Mouse (Mus musculus) gastrocnemius, adult 2 months (tissue): ENCODE measurements around the gene Eif2ak2. TPM values are rescaled to one million over a fixed set of nuclear protein-coding genes. Genes with fewer than 3 reads are reported as not detected.

Source experiments
- DNase-seq: peaks from one replicate; pipeline ENCODE4 v3.0.0; 2022
- H3K27ac ChIP-seq: fragments of 200-600 bp; 2 replicates; pipeline ENCODE4 v1.8.1; 2022; ENCODE audit warnings: mild to moderate bottlenecking
- H3K4me3 ChIP-seq: fragments of 200-600 bp; 2 replicates; pipeline ENCODE4 v1.8.1; 2022; ENCODE audit warnings: mild to moderate bottlenecking, moderate library complexity
- CTCF ChIP-seq: fragments of 200-600 bp; IDR thresholded peaks from 2 replicates; pipeline ENCODE4 v1.8.1; 2022; ENCODE audit warnings: antibody characterized with exemption, mild to moderate bottlenecking, moderate library complexity
- intact Hi-C: fragments of 180-260 bp; cut with DNase I; formaldehyde crosslinking; loops from one replicate; pipeline ENCODE4 v1.15.1; 2025
- long read RNA-seq, 2 experiments: library from polyadenylated mRNA; stranded (forward); transcript quantifications; one replicate each; pipeline ENCODE4 v2.0.0; 2021
- total RNA-seq, 2 experiments: library from RNA; stranded (reverse); gene quantifications; 2 replicates each; pipeline ENCODE4 v1.2.3; 2021

Gene Eif2ak2
- total RNA-seq = 1 to 10 TPM; 3.6 to 4.0 TPM
- long read RNA-seq, experiment 1, full-length matches to known transcripts = 1 of 1 reads
- long read RNA-seq, experiment 1, partial matches to known transcripts = 0 of 1 reads
- long read RNA-seq, experiment 1, other reads (novel, unspliced or antisense) = 0 of 1 reads
- long read RNA-seq, experiment 2 = 0 reads

- H3K4me3 ChIP-seq = peak within 1 kb of the TSS; percentile 77
- TF ChIP-seq CTCF = no peak
- peak; percentile 88 for DNase-seq
- H3K27ac ChIP-seq = peak within 1 kb of the TSS; percentile 86
- intact Hi-C loops = no loop called here
These were observed at the start of gene Eif2ak2 for GRCm38 (mm10) chr17:78882401-78883112. Gene Eif2ak2 (minus strand): TSS chr17:78882573.

- TF ChIP-seq CTCF = no peak
- no peak for DNase-seq
- Histone ChIP-seq H3K27ac (no peak overlapping the region), H3K4me3 (peak overlapping the region; percentile 75)
- intact Hi-C loops = loop anchor here (2.0 to 5.0 kb wide), 2 partner anchors 19 to 80 kb away; partner anchors contain the start of genes Cebpz, Gpatch11, Heatr5b and Ndufaf7
These were observed 35.3 kb upstream of the Eif2ak2 start for GRCm38 (mm10) chr17:78917696-78918095.

GRCm38 (mm10) chr17:78916899-78917298 lies 34.5 kb upstream of the Eif2ak2 start:
- H3K27ac ChIP-seq = peak overlapping the region; percentile 92
- H3K4me3 ChIP-seq = peak overlapping the region; percentile 75
- intact Hi-C loops = loop anchor here (2.0 to 5.0 kb wide), 2 partner anchors 20 to 80 kb away; partner anchors contain the start of genes Cebpz, Gpatch11, Heatr5b and Ndufaf7
- DNase-seq = no peak
- TF ChIP-seq CTCF = no peak

DNA sequence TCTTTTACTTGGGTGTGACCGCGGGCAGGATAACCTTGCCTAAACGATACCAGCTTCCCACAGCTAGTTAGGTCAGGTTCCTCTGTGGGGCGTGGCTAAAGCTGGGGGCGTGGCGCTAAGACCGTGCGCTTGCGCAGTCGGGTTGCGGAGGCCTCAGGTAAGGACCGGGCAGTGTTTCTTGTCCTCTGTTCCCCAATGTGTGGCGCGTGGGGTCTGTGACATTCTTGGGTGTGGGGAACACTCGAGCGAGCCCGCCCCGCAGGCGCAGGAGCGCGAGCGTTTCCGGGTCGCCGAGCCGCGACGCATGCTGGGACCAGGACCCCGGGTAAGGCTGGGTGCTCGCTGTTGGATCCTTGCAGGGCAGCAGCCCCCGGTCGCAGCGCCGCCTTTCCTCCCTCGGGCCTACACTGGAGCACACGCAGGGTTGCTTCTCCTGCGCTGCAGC lies 34.0 kb upstream of the Eif2ak2 start, which contains the start of gene Cebpzos:
Gene Cebpzos, plus strand, starts transcription at position 132 of the 445 bp plus-strand sequence.
- H3K27ac ChIP-seq = peak within 1 kb of the TSS; percentile 92
- TF ChIP-seq CTCF = no peak
- peak within 1 kb of the TSS; percentile 75 for H3K4me3 ChIP-seq
- DNase-seq = peak; percentile 86
- intact Hi-C loops = loop anchor here (2.0 to 5.0 kb wide), 2 partner anchors 20 to 79 kb away; partner anchors contain the start of genes Cebpz, Gpatch11, Heatr5b and Ndufaf7

DNA sequence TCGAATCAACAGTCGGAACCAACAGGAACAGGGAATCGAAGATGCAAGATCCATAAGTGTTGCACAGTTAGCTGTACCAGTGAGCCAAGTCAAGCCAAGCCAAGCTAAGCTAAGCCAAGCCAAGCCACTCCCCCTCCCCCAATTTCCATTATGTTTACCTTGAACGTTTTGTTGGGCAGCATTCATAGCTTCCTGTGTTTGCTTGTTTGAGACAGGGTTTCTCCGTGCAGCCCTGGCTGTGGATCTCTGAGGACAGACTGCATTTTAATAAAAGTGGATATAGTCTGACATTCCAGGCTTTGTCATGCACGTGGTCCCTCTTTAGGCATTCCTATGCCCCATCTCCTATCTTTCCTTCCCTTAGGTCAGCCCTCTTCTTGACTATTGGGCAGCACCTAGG lies 33.4 kb upstream of the Eif2ak2 start:
- intact Hi-C loops = loop anchor here (2.0 to 5.0 kb wide), 2 partner anchors 21 to 78 kb away; partner anchors contain the start of genes Cebpz, Gpatch11, Heatr5b and Ndufaf7
- DNase-seq = no peak

DNA sequence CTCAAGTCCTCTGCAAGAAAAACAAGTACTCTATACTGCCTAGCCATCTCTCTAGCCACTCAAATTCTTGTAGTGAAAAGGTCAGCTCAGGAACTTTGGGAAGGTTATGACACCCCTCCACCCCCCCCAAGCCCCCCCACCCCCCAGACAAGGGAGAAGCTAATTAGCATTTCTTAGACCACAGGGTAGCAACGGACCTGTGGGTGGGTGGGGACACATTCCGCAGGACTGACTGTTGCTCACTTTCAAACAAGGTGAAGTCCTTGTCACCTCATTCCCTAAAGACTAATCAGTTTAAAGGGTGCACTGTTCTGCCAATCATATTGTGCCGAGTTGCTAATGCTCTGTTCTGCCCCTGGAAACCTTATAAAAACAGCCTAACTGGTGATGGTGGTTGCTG lies 31.5 kb upstream of the Eif2ak2 start:
- no peak for DNase-seq
- H3K4me3 ChIP-seq = no peak overlapping the region
- H3K27ac ChIP-seq = no peak overlapping the region
- no peak for TF ChIP-seq CTCF
- intact Hi-C loops = no loop called here

More for the DNA sequence above, 33.4 kb upstream of the Eif2ak2 start:
- peak overlapping the region; percentile 92 for H3K27ac ChIP-seq
- TF ChIP-seq CTCF = no peak
- peak overlapping the region; percentile 75 for H3K4me3 ChIP-seq

DNA sequence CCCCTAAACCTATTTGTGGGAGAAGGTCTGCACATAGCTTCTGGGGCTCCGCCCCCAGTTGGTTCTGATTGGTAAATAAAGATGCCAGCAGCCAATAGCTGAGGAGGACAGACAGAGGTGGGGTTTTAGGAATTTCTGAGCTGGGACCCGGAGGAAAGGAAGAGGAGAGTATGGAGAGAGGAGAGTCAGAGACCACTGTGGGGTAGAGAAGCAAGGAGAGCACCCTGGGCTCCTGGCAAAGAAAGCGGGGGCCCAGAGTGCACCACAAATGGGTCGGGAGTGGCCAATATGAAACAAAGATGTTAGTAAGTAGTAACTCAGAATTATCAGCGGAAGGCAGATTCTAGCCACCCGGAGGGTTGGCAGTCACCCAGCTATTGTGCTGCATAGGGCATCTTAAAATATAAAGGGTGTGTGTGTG lies 30.5 kb upstream of the Eif2ak2 start:
- no peak for TF ChIP-seq CTCF
- no peak for DNase-seq
- H3K4me3 ChIP-seq = peak overlapping the region; percentile 56
- H3K27ac ChIP-seq = no peak overlapping the region
- intact Hi-C loops = no loop called here

GRCm38 (mm10) chr17:78909374-78909773 lies 27.0 kb upstream of the Eif2ak2 start:
- H3K4me3 ChIP-seq = no peak overlapping the region
- no peak for TF ChIP-seq CTCF
- intact Hi-C loops = no loop called here
- no peak for DNase-seq
- H3K27ac ChIP-seq = no peak overlapping the region

- Histone ChIP-seq H3K4me3 (no peak within 1 kb of the TSS), H3K27ac (no peak within 1 kb of the TSS)
- no peak for TF ChIP-seq CTCF
- no peak for DNase-seq
- intact Hi-C loops = no loop called here
These were observed 24.5 kb upstream of the Eif2ak2 start, which contains the start of gene Sult6b1 for GRCm38 (mm10) chr17:78906892-78907291. Gene Sult6b1 (minus strand): TSS chr17:78906992.

- no peak overlapping the region for H3K4me3 ChIP-seq
- no peak for DNase-seq
- intact Hi-C loops = no loop called here
- TF ChIP-seq CTCF = no peak
- no peak overlapping the region for H3K27ac ChIP-seq
These were observed 20.8 kb upstream of the Eif2ak2 start for GRCm38 (mm10) chr17:78903158-78903557.

DNA sequence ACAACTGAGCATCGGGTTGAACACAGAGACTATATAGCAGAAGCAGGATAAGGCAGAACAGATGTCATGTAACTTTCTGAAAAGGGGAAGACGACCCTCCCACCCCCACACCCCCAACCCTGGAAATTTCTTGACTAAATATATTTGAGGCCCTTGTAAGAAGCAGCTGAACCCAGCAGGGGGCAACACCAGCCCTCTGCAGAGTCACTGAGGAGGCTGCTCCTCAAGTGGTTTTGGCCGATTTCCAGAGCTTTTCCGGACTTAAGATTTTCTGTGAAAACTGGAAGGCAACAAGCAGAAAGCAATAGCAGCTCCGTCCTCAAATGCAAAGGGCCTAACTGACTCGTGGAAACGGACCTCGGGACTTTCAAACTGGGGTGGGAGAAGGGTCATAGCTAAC lies 13.0 kb upstream of the Eif2ak2 start:
- DNase-seq = peak; percentile 34
- intact Hi-C loops = no loop called here

DNA sequence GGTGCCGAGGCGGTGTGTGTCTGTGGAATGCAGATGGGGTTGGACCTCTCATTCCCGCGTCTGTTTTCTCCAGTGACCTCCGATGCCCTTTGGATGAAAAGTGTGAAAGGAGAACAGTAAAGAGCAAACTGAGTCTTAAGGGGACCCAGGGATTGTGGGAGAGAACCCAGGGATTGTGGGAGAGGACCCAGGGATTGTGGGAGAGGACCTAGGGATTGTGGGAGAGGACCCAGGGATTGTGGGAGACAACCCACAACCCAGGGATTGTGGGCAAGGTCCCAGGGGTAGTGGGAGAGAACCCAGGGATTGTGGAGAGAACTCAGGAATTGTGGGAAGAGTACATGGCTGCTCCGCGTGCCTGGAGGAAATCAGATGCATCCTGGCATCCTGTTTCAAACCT lies 12.6 kb upstream of the Eif2ak2 start:
- no peak overlapping the region for H3K4me3 ChIP-seq
- intact Hi-C loops = no loop called here
- H3K27ac ChIP-seq = no peak overlapping the region
- no peak for TF ChIP-seq CTCF
- DNase-seq = no peak

More for the DNA sequence above, 13.0 kb upstream of the Eif2ak2 start:
- Histone ChIP-seq H3K4me3 (no peak overlapping the region), H3K27ac (no peak overlapping the region)
- peak; percentile 46 for TF ChIP-seq CTCF

- Histone ChIP-seq H3K27ac (no peak overlapping the region), H3K4me3 (no peak overlapping the region)
- no peak for DNase-seq
- intact Hi-C loops = no loop called here
- TF ChIP-seq CTCF = no peak
These were observed 8.6 kb upstream of the Eif2ak2 start for GRCm38 (mm10) chr17:78891020-78891419.
